Mouse (Mus musculus): ENCODE measurements around the gene Vps52. TPM values are rescaled to one million over a fixed set of nuclear protein-coding genes. Genes with fewer than 3 reads are reported as not detected.
"Not testable (repeated sequence)": the region's sequence is repeated elsewhere in the genome, so short reads cannot be mapped to it uniquely, and the experiment has no call there.

The Vps52 gene
- polyA plus RNA-seq, 1 experiment: 54.2 TPM

DNA sequence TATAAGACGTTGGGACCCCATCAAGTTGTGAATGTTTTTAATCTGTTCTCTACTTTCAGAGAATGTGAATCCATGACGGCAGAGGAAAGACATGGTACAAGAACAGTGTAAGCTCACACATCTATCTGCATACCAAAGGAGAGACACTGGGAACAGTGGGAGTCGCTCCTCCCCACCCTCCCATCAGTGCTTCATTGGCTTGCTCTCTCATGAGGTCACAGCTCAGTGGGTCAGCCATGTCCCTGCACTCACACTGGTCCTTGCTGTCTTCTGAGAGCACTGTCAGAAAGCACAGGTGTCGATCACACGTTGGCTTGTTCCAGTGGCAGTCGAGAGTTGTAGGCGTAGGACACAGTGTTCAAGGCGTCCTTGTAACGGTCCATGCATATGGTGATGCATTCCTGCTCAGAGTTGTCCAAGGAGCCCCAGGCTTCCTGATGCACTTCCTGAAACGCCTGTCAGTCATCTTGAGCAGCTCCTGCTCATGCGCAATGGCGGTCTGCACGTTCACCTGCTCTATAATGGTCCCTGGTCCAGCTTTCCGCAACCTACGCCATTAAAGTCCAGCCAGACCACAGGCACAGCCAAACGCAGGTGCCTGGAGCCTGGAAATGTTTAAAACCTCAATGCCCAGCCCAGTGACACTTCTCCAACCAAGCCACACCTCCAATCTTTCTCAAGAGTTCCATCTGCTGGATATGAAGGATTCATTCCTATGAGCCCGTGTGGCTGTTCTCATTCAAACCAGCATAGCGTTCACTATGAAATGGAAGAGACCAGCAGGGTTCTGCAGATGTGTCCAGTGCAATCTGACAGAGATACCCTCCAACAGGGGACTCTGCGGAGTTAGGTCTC is 24.8 kb downstream of the Vps52 start:
- Histone ChIP-seq H3K4me3 (ENCODE audit: insufficient read depth, low read depth, low read length) (no peak overlapping the region), H3K27me3 (replicated peaks; ENCODE audit: control insufficient read depth, insufficient read depth, low read length) (no peaks in the 10 kb centered on the region), H3K36me3 (ENCODE audit: control insufficient read depth, insufficient read depth, low read length) (no peaks in the 10 kb centered on the region), H3K4me1 (ENCODE audit: control insufficient read depth, insufficient read depth, low read length) (peaks cover 12% of the 10 kb centered on the region; the same call in 1 of the 2 replicates), H3K27ac (ENCODE audit: insufficient read depth, low read depth, low read length) (peak overlapping the region; percentile 36; the same call in 1 of the 2 replicates)
- no peak for TF ChIP-seq POLR2A (IDR thresholded peaks at IDR 0.05; ENCODE audit: low read depth, low read length)
- no peak for TF ChIP-seq CTCF (conservative IDR thresholded peaks at IDR 0.05; ENCODE audit: insufficient read depth, insufficient read length, low read depth, low read length)
- no peak for DNase-seq
- WGBS: 68% methylated on average over 19 of the region's 19 CpGs

- WGBS: under 1% methylated on average over 27 of the region's 27 CpGs
Observed at GRCm38 (mm10) chr17:33981192-33981909, 25.7 kb downstream of the Vps52 start.

GRCm38 (mm10) chr17:33982136-33982535 is 26.5 kb downstream of the Vps52 start:
- DNase-seq: peak; percentile 67
- TF ChIP-seq CTCF (conservative IDR thresholded peaks at IDR 0.05; ENCODE audit: insufficient read depth, insufficient read length, low read depth, low read length): peak; percentile 61

More at GRCm38 (mm10) chr17:33981192-33981909, 25.7 kb downstream of the Vps52 start:
- DNase-seq: peak; percentile 96
- not testable (repeated sequence) for H3K27me3 ChIP-seq (replicated peaks; ENCODE audit: control insufficient read depth, insufficient read depth, low read length); H3K36me3 ChIP-seq (ENCODE audit: control insufficient read depth, insufficient read depth, low read length)
- peak; percentile 55 for TF ChIP-seq CTCF (conservative IDR thresholded peaks at IDR 0.05; ENCODE audit: insufficient read depth, insufficient read length, low read depth, low read length)
- peak overlapping the region; percentile 51 for H3K4me3 ChIP-seq (ENCODE audit: insufficient read depth, low read depth, low read length)
- H3K27ac ChIP-seq (ENCODE audit: insufficient read depth, low read depth, low read length): peak overlapping the region; percentile 76
- peaks cover 12% of the 10 kb centered on the region; the same call in 1 of the 2 replicates for H3K4me1 ChIP-seq (ENCODE audit: control insufficient read depth, insufficient read depth, low read length)

GRCm38 (mm10) chr17:33991788-33992664 is 36.4 kb downstream of the Vps52 start:
- TF ChIP-seq CTCF (conservative IDR thresholded peaks at IDR 0.05; ENCODE audit: insufficient read depth, insufficient read length, low read depth, low read length) (peak; percentile 82), POLR2A (IDR thresholded peaks at IDR 0.05; ENCODE audit: low read depth, low read length) (no peak)
- DNase-seq: peak; percentile 73
- 31% methylated on average over 10 of the region's 10 CpGs for WGBS
- Histone ChIP-seq H3K27ac (ENCODE audit: insufficient read depth, low read depth, low read length) (no peak overlapping the region), H3K4me3 (ENCODE audit: insufficient read depth, low read depth, low read length) (no peak overlapping the region), H3K36me3 (ENCODE audit: control insufficient read depth, insufficient read depth, low read length) (no peaks in the 10 kb centered on the region), H3K27me3 (replicated peaks; ENCODE audit: control insufficient read depth, insufficient read depth, low read length) (no peaks in the 10 kb centered on the region), H3K4me1 (ENCODE audit: control insufficient read depth, insufficient read depth, low read length) (no peaks in the 10 kb centered on the region)

More at GRCm38 (mm10) chr17:33982136-33982535, 26.5 kb downstream of the Vps52 start:
- not testable (repeated sequence) for H3K4me3 ChIP-seq (ENCODE audit: insufficient read depth, low read depth, low read length); H3K27ac ChIP-seq (ENCODE audit: insufficient read depth, low read depth, low read length); H3K27me3 ChIP-seq (replicated peaks; ENCODE audit: control insufficient read depth, insufficient read depth, low read length); H3K36me3 ChIP-seq (ENCODE audit: control insufficient read depth, insufficient read depth, low read length)
- 9% methylated on average over 8 of the region's 8 CpGs for WGBS
- peaks cover 12% of the 10 kb centered on the region; the same call in 1 of the 2 replicates for H3K4me1 ChIP-seq (ENCODE audit: control insufficient read depth, insufficient read depth, low read length)

GRCm38 (mm10) chr17:33994959-33995358 is 39.3 kb downstream of the Vps52 start:
- no peak for DNase-seq
- Histone ChIP-seq H3K27me3 (replicated peaks; ENCODE audit: control insufficient read depth, insufficient read depth, low read length) (no peaks in the 10 kb centered on the region), H3K4me1 (ENCODE audit: control insufficient read depth, insufficient read depth, low read length) (no peaks in the 10 kb centered on the region), H3K27ac (ENCODE audit: insufficient read depth, low read depth, low read length) (no peak overlapping the region), H3K36me3 (ENCODE audit: control insufficient read depth, insufficient read depth, low read length) (no peaks in the 10 kb centered on the region), H3K4me3 (ENCODE audit: insufficient read depth, low read depth, low read length) (no peak overlapping the region)
- WGBS: 95% methylated on average over 8 of the region's 8 CpGs
- no peak for TF ChIP-seq POLR2A (IDR thresholded peaks at IDR 0.05; ENCODE audit: low read depth, low read length)
- no peak for TF ChIP-seq CTCF (conservative IDR thresholded peaks at IDR 0.05; ENCODE audit: insufficient read depth, insufficient read length, low read depth, low read length)

- DNase-seq: no peak
- H3K27me3 ChIP-seq (replicated peaks; ENCODE audit: control insufficient read depth, insufficient read depth, low read length): no peaks in the 10 kb centered on the region
- TF ChIP-seq POLR2A (IDR thresholded peaks at IDR 0.05; ENCODE audit: low read depth, low read length): no peak
- no peak for TF ChIP-seq CTCF (conservative IDR thresholded peaks at IDR 0.05; ENCODE audit: insufficient read depth, insufficient read length, low read depth, low read length)
- H3K27ac ChIP-seq (ENCODE audit: insufficient read depth, low read depth, low read length): no peak overlapping the region
- H3K4me1 ChIP-seq (ENCODE audit: control insufficient read depth, insufficient read depth, low read length): no peaks in the 10 kb centered on the region
- 60% methylated on average over 3 of the region's 3 CpGs for WGBS
- H3K4me3 ChIP-seq (ENCODE audit: insufficient read depth, low read depth, low read length): no peak overlapping the region
- H3K36me3 ChIP-seq (ENCODE audit: control insufficient read depth, insufficient read depth, low read length): no peaks in the 10 kb centered on the region
Observed at GRCm38 (mm10) chr17:33995651-33996050, 40.0 kb downstream of the Vps52 start.

- 94% methylated on average over 2 of the region's 2 CpGs for WGBS
- DNase-seq; H3K4me1 ChIP-seq (ENCODE audit: control insufficient read depth, insufficient read depth, low read length); H3K27me3 ChIP-seq (replicated peaks; ENCODE audit: control insufficient read depth, insufficient read depth, low read length); H3K36me3 ChIP-seq (ENCODE audit: control insufficient read depth, insufficient read depth, low read length); H3K4me3 ChIP-seq (ENCODE audit: insufficient read depth, low read depth, low read length); H3K27ac ChIP-seq (ENCODE audit: insufficient read depth, low read depth, low read length): not testable (repeated sequence)
Observed at GRCm38 (mm10) chr17:33997025-33997424, 41.4 kb downstream of the Vps52 start.

DNA sequence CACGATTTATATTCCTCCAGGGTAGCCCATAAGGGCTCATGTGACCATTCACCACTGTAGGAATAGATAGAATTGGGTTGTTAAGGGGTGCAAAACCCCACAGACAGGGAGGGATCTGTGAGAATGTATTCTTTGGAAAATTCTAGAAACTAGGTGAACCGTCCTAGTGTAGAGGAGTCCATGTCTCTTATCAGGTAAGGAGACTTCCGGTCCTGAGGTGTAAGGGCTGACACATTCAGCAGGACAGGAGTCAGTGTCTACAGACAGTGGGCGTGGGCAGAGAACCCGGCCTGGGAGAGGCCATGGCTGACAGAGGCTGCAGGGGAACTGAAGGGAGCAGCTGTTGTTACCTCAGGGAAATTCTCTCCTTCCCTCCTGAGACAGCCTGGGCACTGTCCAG is 43.1 kb downstream of the Vps52 start:
- H3K4me1 ChIP-seq (ENCODE audit: control insufficient read depth, insufficient read depth, low read length); DNase-seq; H3K27ac ChIP-seq (ENCODE audit: insufficient read depth, low read depth, low read length); H3K36me3 ChIP-seq (ENCODE audit: control insufficient read depth, insufficient read depth, low read length); H3K27me3 ChIP-seq (replicated peaks; ENCODE audit: control insufficient read depth, insufficient read depth, low read length): not testable (repeated sequence)
- 66% methylated on average over 5 of the region's 5 CpGs for WGBS
- H3K4me3 ChIP-seq (ENCODE audit: insufficient read depth, low read depth, low read length): peak overlapping the region; percentile 5; the same call in 1 of the 2 replicates

All from kidney, adult 2 months (tissue).